Mouse (Mus musculus): ENCODE data around the gene Mpst. TPM values are rescaled to one million over a fixed set of nuclear protein-coding genes. Genes with fewer than 3 reads are reported as not detected.

Gene Mpst
- polyA plus RNA-seq, 1 experiment from 2014 or later: 3.2 TPM

DNA sequence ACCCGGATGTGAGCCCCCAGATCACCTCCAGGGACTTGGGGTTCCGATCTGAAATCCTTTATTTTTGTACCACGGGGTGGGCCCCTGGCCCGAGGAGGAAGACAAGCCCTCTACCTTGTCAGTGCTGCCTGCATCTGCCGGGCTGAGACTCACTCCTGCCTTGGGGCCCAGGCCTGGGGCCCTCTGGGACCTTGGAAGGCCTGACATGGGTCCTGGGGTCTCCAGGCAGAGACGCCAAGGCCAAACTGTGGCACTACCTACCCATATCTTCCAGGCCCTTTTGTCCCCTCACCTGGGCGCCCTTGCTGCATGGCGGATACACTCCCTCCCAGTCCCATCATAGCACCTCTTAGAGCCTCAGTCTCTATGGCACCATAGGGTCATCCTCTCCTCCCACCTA is 32.3 kb downstream of the Mpst start:
- no peak overlapping the region for H3K9ac ChIP-seq
- H3K27ac ChIP-seq: no peak overlapping the region
- 57% methylated on average over 8 of the region's 8 CpGs for WGBS
- no peak overlapping the region for H3K4me2 ChIP-seq (replicated peaks)
- H3K4me1 ChIP-seq (replicated peaks; ENCODE audit: control insufficient read depth, insufficient read depth, low read length): peaks cover 14% of the 10 kb centered on the region; the same call in 1 of the 2 replicates
- H3K27me3 ChIP-seq (ENCODE audit: control insufficient read depth, insufficient read depth, low read length): no peaks in the 10 kb centered on the region
- ATAC-seq (ENCODE audit: low FRiP score) (no peak), DNase-seq (ENCODE audit: low spot score) (no peak)
- no peak overlapping the region for H3K4me3 ChIP-seq (replicated peaks; ENCODE audit: low read length)
- peaks cover 23% of the 10 kb centered on the region for H3K36me3 ChIP-seq (replicated peaks; ENCODE audit: control insufficient read depth, insufficient read depth)
- H3K9me3 ChIP-seq (ENCODE audit: control insufficient read depth, low read length): no peaks in the 10 kb centered on the region

DNA sequence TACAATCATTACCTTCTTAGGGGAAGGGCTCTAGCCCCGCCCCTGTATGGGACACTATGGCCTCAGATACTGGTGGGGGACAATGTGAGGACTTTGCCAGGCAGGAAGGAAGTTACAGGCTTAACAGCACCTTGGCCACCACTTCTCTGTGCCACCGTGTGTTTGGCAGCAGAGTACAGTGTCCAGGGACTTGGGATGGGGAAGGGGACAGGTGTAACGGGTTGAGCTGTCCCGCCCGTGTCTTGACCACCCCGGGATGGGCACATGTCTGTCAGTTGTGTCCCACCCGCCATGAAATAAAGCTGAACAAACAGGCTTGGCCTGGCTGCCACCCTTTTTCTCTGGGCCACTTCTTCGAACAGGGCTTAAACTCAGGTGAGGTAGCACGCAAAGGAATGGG is 32.8 kb downstream of the Mpst start:
- no peak overlapping the region for H3K9ac ChIP-seq
- 67% methylated on average over 9 of the region's 9 CpGs for WGBS
- no peaks in the 10 kb centered on the region for H3K9me3 ChIP-seq (ENCODE audit: control insufficient read depth, low read length)
- H3K4me3 ChIP-seq (replicated peaks; ENCODE audit: low read length): no peak overlapping the region
- H3K4me2 ChIP-seq (replicated peaks): no peak overlapping the region
- H3K4me1 ChIP-seq (replicated peaks; ENCODE audit: control insufficient read depth, insufficient read depth, low read length): peaks cover 14% of the 10 kb centered on the region; the same call in 1 of the 2 replicates
- no peaks in the 10 kb centered on the region for H3K27me3 ChIP-seq (ENCODE audit: control insufficient read depth, insufficient read depth, low read length)
- peaks cover 19% of the 10 kb centered on the region for H3K36me3 ChIP-seq (replicated peaks; ENCODE audit: control insufficient read depth, insufficient read depth)
- no peak overlapping the region for H3K27ac ChIP-seq
- ATAC-seq (ENCODE audit: low FRiP score): no peak
- no peak for DNase-seq (ENCODE audit: low spot score)

DNA sequence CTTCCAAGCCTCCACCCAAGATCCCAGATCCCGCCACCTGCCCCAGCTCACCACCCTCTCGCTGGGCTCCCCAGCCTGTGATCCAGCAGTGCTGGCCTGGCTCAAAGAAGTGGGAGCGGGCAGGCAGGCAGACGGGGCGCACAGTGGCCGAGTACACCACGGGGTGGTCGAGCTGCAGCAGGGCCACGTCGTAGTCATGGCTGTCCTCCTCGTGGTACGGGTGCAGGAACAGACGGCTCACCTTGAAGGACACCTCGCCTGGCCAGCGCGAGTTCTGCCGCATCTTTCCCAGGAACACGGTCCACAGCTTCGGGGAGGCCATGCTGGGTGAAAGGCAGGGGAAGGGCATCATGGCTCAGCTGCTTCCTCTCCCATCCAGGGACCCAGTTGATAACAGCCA is 36.0 kb downstream of the Mpst start:
- 90% methylated on average over 19 of the region's 19 CpGs for WGBS
- Histone ChIP-seq H3K4me2 (replicated peaks) (no peak overlapping the region), H3K36me3 (replicated peaks; ENCODE audit: control insufficient read depth, insufficient read depth) (no peaks in the 10 kb centered on the region), H3K4me3 (replicated peaks; ENCODE audit: low read length) (no peak overlapping the region), H3K9ac (no peak overlapping the region), H3K27me3 (ENCODE audit: control insufficient read depth, insufficient read depth, low read length) (no peaks in the 10 kb centered on the region), H3K9me3 (ENCODE audit: control insufficient read depth, low read length) (no peaks in the 10 kb centered on the region), H3K4me1 (replicated peaks; ENCODE audit: control insufficient read depth, insufficient read depth, low read length) (peaks cover 1% of the 10 kb centered on the region; the same call in 1 of the 2 replicates), H3K27ac (no peak overlapping the region)
- ATAC-seq (ENCODE audit: low FRiP score): no peak
- DNase-seq (ENCODE audit: low spot score): no peak

- DNase-seq (ENCODE audit: low spot score) (no peak), ATAC-seq (ENCODE audit: low FRiP score) (no peak)
- no peak overlapping the region for H3K27ac ChIP-seq
- no peak overlapping the region for H3K4me3 ChIP-seq (replicated peaks; ENCODE audit: low read length)
- H3K9me3 ChIP-seq (ENCODE audit: control insufficient read depth, low read length): no peaks in the 10 kb centered on the region
- H3K27me3 ChIP-seq (ENCODE audit: control insufficient read depth, insufficient read depth, low read length): no peaks in the 10 kb centered on the region
- WGBS: 43% methylated on average over 6 of the region's 6 CpGs
- H3K4me2 ChIP-seq (replicated peaks): no peak overlapping the region
- H3K36me3 ChIP-seq (replicated peaks; ENCODE audit: control insufficient read depth, insufficient read depth): no peaks in the 10 kb centered on the region
- 0 out of 2 replicates have a peak, but pooled peaks cover 3% of the 10 kb centered on the region for H3K4me1 ChIP-seq (replicated peaks; ENCODE audit: control insufficient read depth, insufficient read depth, low read length)
- no peak overlapping the region for H3K9ac ChIP-seq
Measured at GRCm38 (mm10) chr15:78443857-78444256, 37.6 kb downstream of the Mpst start.

GRCm38 (mm10) chr15:78447121-78447520 is 40.9 kb downstream of the Mpst start:
- H3K27me3 ChIP-seq (ENCODE audit: control insufficient read depth, insufficient read depth, low read length): no peaks in the 10 kb centered on the region
- H3K4me3 ChIP-seq (replicated peaks; ENCODE audit: low read length): no peak overlapping the region
- 0 out of 2 replicates have a peak, but pooled peaks cover 6% of the 10 kb centered on the region for H3K4me1 ChIP-seq (replicated peaks; ENCODE audit: control insufficient read depth, insufficient read depth, low read length)
- no peak overlapping the region for H3K9ac ChIP-seq
- no peaks in the 10 kb centered on the region for H3K36me3 ChIP-seq (replicated peaks; ENCODE audit: control insufficient read depth, insufficient read depth)
- no peak for DNase-seq (ENCODE audit: low spot score)
- ATAC-seq (ENCODE audit: low FRiP score): no peak
- no peaks in the 10 kb centered on the region for H3K9me3 ChIP-seq (ENCODE audit: control insufficient read depth, low read length)
- 49% methylated on average over 7 of the region's 7 CpGs for WGBS
- no peak overlapping the region for H3K4me2 ChIP-seq (replicated peaks)
- no peak overlapping the region for H3K27ac ChIP-seq

- Histone ChIP-seq H3K9me3 (ENCODE audit: control insufficient read depth, low read length) (no peaks in the 10 kb centered on the region), H3K27me3 (ENCODE audit: control insufficient read depth, insufficient read depth, low read length) (no peaks in the 10 kb centered on the region), H3K4me2 (replicated peaks) (peak overlapping the region; percentile 63), H3K4me3 (replicated peaks; ENCODE audit: low read length) (peak overlapping the region; percentile 21), H3K27ac (peak overlapping the region; percentile 81), H3K9ac (peak overlapping the region; percentile 54), H3K36me3 (replicated peaks; ENCODE audit: control insufficient read depth, insufficient read depth) (no peaks in the 10 kb centered on the region), H3K4me1 (replicated peaks; ENCODE audit: control insufficient read depth, insufficient read depth, low read length) (0 out of 2 replicates have a peak, but pooled peaks cover 6% of the 10 kb centered on the region)
- under 1% methylated on average over 22 of the region's 22 CpGs for WGBS
- DNase-seq (ENCODE audit: low spot score): peak; percentile 97
- peak; percentile 62; the same call in 1 of the 2 replicates for ATAC-seq (ENCODE audit: low FRiP score)
Measured at GRCm38 (mm10) chr15:78447746-78448535, 41.7 kb downstream of the Mpst start.

DNA sequence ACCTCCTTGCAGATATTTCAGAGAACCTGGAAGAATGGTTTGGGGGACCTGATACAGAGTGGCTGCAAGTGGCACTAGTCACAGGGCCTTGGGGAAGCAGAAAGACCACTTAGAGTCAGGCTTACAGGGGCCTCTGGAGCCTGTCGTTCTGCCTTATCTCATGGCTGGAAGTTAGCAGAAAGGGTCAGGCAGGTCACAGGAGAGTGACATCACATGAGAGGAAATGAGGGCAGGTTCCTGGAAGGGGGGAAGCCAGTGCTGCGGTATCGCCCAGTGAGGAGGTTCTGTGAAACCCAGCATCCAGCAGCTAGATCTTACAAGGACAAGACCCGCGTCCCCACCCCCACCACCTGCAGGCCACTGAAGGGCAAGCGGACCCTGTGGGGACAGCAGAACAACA is 42.9 kb downstream of the Mpst start:
- no peak overlapping the region for H3K4me3 ChIP-seq (replicated peaks; ENCODE audit: low read length)
- H3K27me3 ChIP-seq (ENCODE audit: control insufficient read depth, insufficient read depth, low read length): no peaks in the 10 kb centered on the region
- H3K4me1 ChIP-seq (replicated peaks; ENCODE audit: control insufficient read depth, insufficient read depth, low read length): 0 out of 2 replicates have a peak, but pooled peaks cover 6% of the 10 kb centered on the region
- H3K9me3 ChIP-seq (ENCODE audit: control insufficient read depth, low read length): no peaks in the 10 kb centered on the region
- ATAC-seq (ENCODE audit: low FRiP score) (no peak), DNase-seq (ENCODE audit: low spot score) (no peak)
- H3K36me3 ChIP-seq (replicated peaks; ENCODE audit: control insufficient read depth, insufficient read depth): no peaks in the 10 kb centered on the region
- H3K9ac ChIP-seq: no peak overlapping the region
- no peak overlapping the region for H3K27ac ChIP-seq
- WGBS: 75% methylated on average over 6 of the region's 6 CpGs
- H3K4me2 ChIP-seq (replicated peaks): no peak overlapping the region

DNA sequence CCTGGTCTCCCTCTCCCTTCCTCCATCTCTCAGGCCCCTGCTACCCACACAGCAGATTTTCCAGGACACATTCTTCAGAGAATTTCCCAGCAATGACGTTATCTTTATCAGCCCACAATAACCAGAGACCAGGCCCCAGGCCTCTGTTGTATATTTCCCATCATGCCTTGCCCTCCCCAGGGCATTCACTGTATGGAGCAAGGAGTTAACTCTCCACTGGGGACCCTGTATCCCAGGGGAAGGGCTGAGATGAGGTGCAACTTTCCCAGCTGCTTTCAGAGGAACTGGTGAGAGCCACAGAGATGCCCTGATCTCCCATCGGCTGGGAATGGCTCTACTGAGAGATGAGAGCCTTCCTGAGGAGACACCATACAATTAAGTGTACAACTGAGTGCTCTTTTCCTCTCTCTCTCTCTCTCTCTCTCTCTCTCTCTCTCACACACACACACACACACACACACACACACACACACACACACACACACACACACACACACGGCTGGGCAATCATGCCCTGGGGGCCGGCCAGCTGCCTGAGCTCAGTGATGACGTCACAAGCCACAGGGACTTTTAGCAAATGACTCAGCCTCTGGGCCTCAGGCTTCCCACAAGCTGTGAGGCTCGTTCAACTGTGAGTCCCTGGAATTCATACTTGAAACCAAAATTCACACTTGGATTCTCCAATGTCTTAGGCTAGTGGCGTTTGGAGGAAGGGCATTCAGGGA is 43.6 kb downstream of the Mpst start:
- Histone ChIP-seq H3K4me2 (replicated peaks) (no peak overlapping the region), H3K4me1 (replicated peaks; ENCODE audit: control insufficient read depth, insufficient read depth, low read length) (0 out of 2 replicates have a peak, but pooled peaks cover 6% of the 10 kb centered on the region), H3K27me3 (ENCODE audit: control insufficient read depth, insufficient read depth, low read length) (no peaks in the 10 kb centered on the region), H3K4me3 (replicated peaks; ENCODE audit: low read length) (no peak overlapping the region), H3K9me3 (ENCODE audit: control insufficient read depth, low read length) (no peaks in the 10 kb centered on the region), H3K36me3 (replicated peaks; ENCODE audit: control insufficient read depth, insufficient read depth) (no peaks in the 10 kb centered on the region), H3K9ac (no peak overlapping the region), H3K27ac (0 out of 2 replicates have a peak overlapping the region, but pooled peaks have one; percentile 38)
- peak; percentile 45 for DNase-seq (ENCODE audit: low spot score)
- WGBS: 35% methylated on average over 7 of the region's 7 CpGs
- no peak for ATAC-seq (ENCODE audit: low FRiP score)

- Histone ChIP-seq H3K4me1 (replicated peaks; ENCODE audit: control insufficient read depth, insufficient read depth, low read length) (0 out of 2 replicates have a peak, but pooled peaks cover 6% of the 10 kb centered on the region), H3K36me3 (replicated peaks; ENCODE audit: control insufficient read depth, insufficient read depth) (no peaks in the 10 kb centered on the region), H3K9ac (no peak overlapping the region), H3K27me3 (ENCODE audit: control insufficient read depth, insufficient read depth, low read length) (no peaks in the 10 kb centered on the region), H3K27ac (no peak overlapping the region), H3K4me3 (replicated peaks; ENCODE audit: low read length) (no peak overlapping the region), H3K9me3 (ENCODE audit: control insufficient read depth, low read length) (no peaks in the 10 kb centered on the region), H3K4me2 (replicated peaks) (no peak overlapping the region)
- no peak for ATAC-seq (ENCODE audit: low FRiP score)
- no peak for DNase-seq (ENCODE audit: low spot score)
- 90% methylated on average over 6 of the region's 6 CpGs for whole genome bisulfite sequencing
Measured at GRCm38 (mm10) chr15:78450419-78450768, 44.2 kb downstream of the Mpst start.
